Mouse (Mus musculus) C3H10T1/2 (cell line): ENCODE measurements around the gene Nop10. TPM values are rescaled to one million over a fixed set of nuclear protein-coding genes. Genes with fewer than 3 reads are reported as not detected.

Experiments
- polyA plus RNA-seq, 2 experiments: library from polyadenylated mRNA; unstranded; fragments of >200 nt; fragmentation: generic; extraction: Trizol; gene quantifications; one replicate each; pipeline ENCODE4 v1.2.1; 2012; ENCODE audit warnings: missing spikeins in 2 of 2

Nop10 gene
- polyA plus RNA-seq: 100 to 1,000 TPM; 102 to 154 TPM

GRCm38 (mm10) chr2:112261748-112262653 is at the start of gene Nop10:
Gene Nop10, plus strand, starts transcription at chr2:112261926.

GRCm38 (mm10) chr2:112239212-112239934 is 22.4 kb upstream of the Nop10 start, which contains the start of gene Lpcat4:
Gene Lpcat4, plus strand, starts transcription at chr2:112239468.

GRCm38 (mm10) chr2:112259241-112259962 is 2.3 kb upstream of the Nop10 start, which contains the start of gene Nutm1:
Gene Nutm1, minus strand, starts transcription at chr2:112259291.

GRCm38 (mm10) chr2:112265448-112266241 is 3.9 kb downstream of the Nop10 start, which contains the start of gene Slc12a6:
Gene Slc12a6, plus strand, starts transcription at chr2:112265825.

GRCm38 (mm10) chr2:112266242-112266592 is 4.5 kb downstream of the Nop10 start, which contains the start of gene Gm21985:
Gene Gm21985, plus strand, starts transcription at chr2:112266314.

Other genes starting within 250 kb of the Nop10 start
- not detected for gene Olfr1310, start 249.2 kb upstream of the Nop10 start, polyA plus RNA-seq
- not detected for gene Olfr1311, start 237.5 kb upstream of the Nop10 start, polyA plus RNA-seq
- gene Olfr1312, start 211.7 kb upstream of the Nop10 start, polyA plus RNA-seq: not detected
- gene Olfr1313, start 184.1 kb upstream of the Nop10 start, polyA plus RNA-seq: not detected
- under 1 TPM; 0.02 to 0.08 TPM for gene Olfr1314, start 165.1 kb upstream of the Nop10 start, polyA plus RNA-seq
- gene Olfr1315-ps1, start 146.5 kb upstream of the Nop10 start, polyA plus RNA-seq: under 1 TPM in 1 of 2 experiments, not detected in 1; 0.04 TPM
- under 1 TPM; 0.02 to 0.08 TPM for gene Olfr1316, start 126.9 kb upstream of the Nop10 start, polyA plus RNA-seq
- gene Olfr1317, start 121.6 kb upstream of the Nop10 start, polyA plus RNA-seq: under 1 TPM in 1 of 2 experiments, not detected in 1; 0.18 TPM
- gene Olfr1318, start 107.7 kb upstream of the Nop10 start, polyA plus RNA-seq: under 1 TPM in 1 of 2 experiments, not detected in 1; 0.18 TPM
- gene Lpcat4, start 22.5 kb upstream of the Nop10 start, polyA plus RNA-seq: 10 to 100 TPM in 1 of 2 experiments, 1 to 10 TPM in 1; 9.9 to 19.1 TPM
- not detected for gene Nutm1, start 2.6 kb upstream of the Nop10 start, polyA plus RNA-seq
- gene Slc12a6, start 3.9 kb downstream of the Nop10 start, polyA plus RNA-seq: 1 to 10 TPM in 1 of 2 experiments, under 1 TPM in 1; 0.42 to 5.9 TPM
- not detected for gene Gm21985, start 4.4 kb downstream of the Nop10 start, polyA plus RNA-seq
- gene Emc4, start 106.1 kb downstream of the Nop10 start, polyA plus RNA-seq: 10 to 100 TPM; 56.5 to 98.0 TPM
- 1 to 10 TPM in 1 of 2 experiments, under 1 TPM in 1; 0.49 to 2.3 TPM for gene Katnbl1, start 117.3 kb downstream of the Nop10 start, polyA plus RNA-seq
- gene Emc7, start 193.1 kb downstream of the Nop10 start, polyA plus RNA-seq: 10 to 100 TPM in 1 of 2 experiments, 1 to 10 TPM in 1; 4.5 to 11.0 TPM
- gene Chrm5, start 218.8 kb downstream of the Nop10 start, polyA plus RNA-seq: under 1 TPM in 1 of 2 experiments, not detected in 1; 0.05 TPM
- gene Aven, start 231.0 kb downstream of the Nop10 start, polyA plus RNA-seq: 10 to 100 TPM in 1 of 2 experiments, 1 to 10 TPM in 1; 8.4 to 15.0 TPM